Comparison of ENCODE assay signal across 9 mouse cellular contexts in the genomic region with DNA sequence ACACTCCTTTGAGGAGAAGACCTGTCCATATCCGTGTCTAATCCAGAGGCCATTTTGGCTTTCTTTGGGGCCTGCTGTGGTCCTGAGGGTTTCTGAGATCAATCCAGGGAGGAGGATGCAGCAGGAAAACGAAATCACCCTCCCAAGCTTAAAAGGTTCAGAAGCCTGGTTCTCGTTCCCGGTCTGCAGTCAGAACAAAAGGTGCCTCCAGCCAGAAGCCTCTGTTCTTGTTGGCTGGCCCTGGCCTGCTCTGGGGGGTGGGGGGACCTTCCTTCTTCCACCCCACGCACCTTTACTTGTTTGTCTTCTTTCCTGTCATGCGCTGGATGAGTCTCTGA. TPM values are rescaled to one million over a fixed set of nuclear protein-coding genes. Genes with fewer than 3 reads are reported as not detected.
DNase-seq lines count a peak whose midpoint lies in the region; ATAC-seq lines count a peak whose summit lies in the region.
"Had no signal": no experiment of that assay in that cellular context is flagged by ENCODE, and none has a peak within 500 bp of the region (broad histone marks: within the 10 kb centered on the region; RNA-seq: fewer than 3 reads in every experiment).

No protein-coding gene starts in this region.

- no peak for ATAC-seq in kidney, embryonic 16.5 days (ENCODE audit: low FRiP score, low TSS enrichment)
- peak; percentile 35; the same call in 1 of the 2 replicates for ATAC-seq in forebrain, embryonic 11.5 days (replicated peaks; ENCODE audit: low FRiP score)
- no peak; the same call in 1 of the 2 replicates for ATAC-seq in intestine, embryonic 14.5 days (replicated peaks; ENCODE audit: low FRiP score, low TSS enrichment, low read depth)
- ATAC-seq in neural tube, embryonic 13.5 days (ENCODE audit: low read depth) = peak; percentile 42; the same call in 1 of the 2 replicates

- no peaks in the 10 kb centered on the region for H3K27me3 ChIP-seq in kidney, embryonic 16.5 days (ENCODE audit: insufficient read depth, low read length)
- no peaks in the 10 kb centered on the region for H3K27me3 ChIP-seq in forebrain, embryonic 11.5 days (ENCODE audit: control insufficient read depth, insufficient read depth, low read length)
- no peaks in the 10 kb centered on the region for H3K27me3 ChIP-seq in intestine, embryonic 14.5 days (replicated peaks; ENCODE audit: control insufficient read depth, insufficient read depth, low read length)
- H3K27me3 ChIP-seq in neural tube, embryonic 13.5 days = no peaks in the 10 kb centered on the region
- H3K27me3 ChIP-seq: liver, embryonic 15.5 days had no signal

- H3K9ac ChIP-seq in kidney, embryonic 16.5 days (replicated peaks; ENCODE audit: low read length) = peak overlapping the region; percentile 37
- H3K9ac ChIP-seq in forebrain, embryonic 11.5 days (ENCODE audit: low read length) = peak overlapping the region; percentile 23; the same call in 1 of the 2 replicates
- H3K9ac ChIP-seq in intestine, embryonic 14.5 days (ENCODE audit: low read length) = no peak overlapping the region
- peak overlapping the region; percentile 48; the same call in 1 of the 2 replicates for H3K9ac ChIP-seq in neural tube, embryonic 13.5 days
- H3K9ac ChIP-seq: liver, embryonic 15.5 days had no signal

- intact Hi-C loops in gastrocnemius, postnatal 36 days (cut with DNase I) = no loop called here

- no peak for DNase-seq in kidney, postnatal 4 days
- no peak for DNase-seq in forebrain, embryonic 11.5 days (ENCODE audit: low spot score)
- DNase-seq in intestine, embryonic 14.5 days (ENCODE audit: low spot score) = no peak
- DNase-seq in gastrocnemius, postnatal 36 days = no peak
- no peak for DNase-seq in urinary bladder, postnatal 10 days (ENCODE audit: low spot score)
- DNase-seq in right cerebral cortex, postnatal 10 days (ENCODE audit: low spot score in 2 of 2) = no peak

- peaks cover 10% of the 10 kb centered on the region for H3K4me1 ChIP-seq in kidney, embryonic 16.5 days (ENCODE audit: insufficient read depth, low read length)
- peaks cover 4% of the 10 kb centered on the region; the same call in 1 of the 2 replicates for H3K4me1 ChIP-seq in forebrain, embryonic 11.5 days (replicated peaks; ENCODE audit: control insufficient read depth, insufficient read depth, low read length)
- peaks cover 11% of the 10 kb centered on the region; the same call in 1 of the 2 replicates for H3K4me1 ChIP-seq in intestine, embryonic 14.5 days (replicated peaks; ENCODE audit: control insufficient read depth, insufficient read depth, low read length)
- peaks cover 16% of the 10 kb centered on the region for H3K4me1 ChIP-seq in neural tube, embryonic 13.5 days (replicated peaks)

- H3K36me3 ChIP-seq in kidney, embryonic 16.5 days (ENCODE audit: insufficient read depth, low read length) = peaks cover 18% of the 10 kb centered on the region
- no peaks in the 10 kb centered on the region; the same call in 1 of the 2 replicates for H3K36me3 ChIP-seq in forebrain, embryonic 11.5 days (ENCODE audit: control insufficient read depth, insufficient read depth, low read length)
- peaks cover 18% of the 10 kb centered on the region for H3K36me3 ChIP-seq in intestine, embryonic 14.5 days (ENCODE audit: control insufficient read depth, insufficient read depth, low read length)
- peaks cover 16% of the 10 kb centered on the region for H3K36me3 ChIP-seq in neural tube, embryonic 13.5 days

- no peak overlapping the region for H3K27ac ChIP-seq in kidney, embryonic 16.5 days (ENCODE audit: low read length)
- H3K27ac ChIP-seq in forebrain, embryonic 11.5 days (ENCODE audit: low read depth, low read length) = no peak overlapping the region
- H3K27ac ChIP-seq in intestine, embryonic 14.5 days (ENCODE audit: low read depth) = no peak overlapping the region
- no peak overlapping the region; the same call in 1 of the 2 replicates for H3K27ac ChIP-seq in neural tube, embryonic 13.5 days (replicated peaks)
- H3K27ac ChIP-seq: liver, embryonic 15.5 days had no signal

- peaks cover 14% of the 10 kb centered on the region; the same call in 1 of the 2 replicates for H3K9me3 ChIP-seq in kidney, embryonic 16.5 days (ENCODE audit: low read length)
- H3K9me3 ChIP-seq in forebrain, embryonic 11.5 days (ENCODE audit: control insufficient read depth, low read length) = no peaks in the 10 kb centered on the region; the same call in 1 of the 2 replicates
- H3K9me3 ChIP-seq in intestine, embryonic 14.5 days (ENCODE audit: control insufficient read depth, low read length) = no peaks in the 10 kb centered on the region
- peaks cover 10% of the 10 kb centered on the region for H3K9me3 ChIP-seq in neural tube, embryonic 13.5 days
- H3K9me3 ChIP-seq: liver, embryonic 15.5 days had no signal

- H3K4me2 ChIP-seq in kidney, embryonic 16.5 days (replicated peaks; ENCODE audit: low read depth, low read length) = peak overlapping the region; percentile 39
- H3K4me2 ChIP-seq in forebrain, embryonic 11.5 days (ENCODE audit: low read depth, low read length, severe bottlenecking) = peak overlapping the region; percentile 33
- peak overlapping the region; percentile 31 for H3K4me2 ChIP-seq in intestine, embryonic 14.5 days (ENCODE audit: low read length)
- peak overlapping the region; percentile 39 for H3K4me2 ChIP-seq in neural tube, embryonic 13.5 days
- H3K4me2 ChIP-seq: liver, embryonic 15.5 days had no signal

- H3K4me3 ChIP-seq in kidney, embryonic 16.5 days (ENCODE audit: low read length) = no peak overlapping the region
- H3K4me3 ChIP-seq in forebrain, embryonic 11.5 days (ENCODE audit: low read depth, low read length) = no peak overlapping the region
- no peak overlapping the region for H3K4me3 ChIP-seq in intestine, embryonic 14.5 days (ENCODE audit: low read depth, low read length)
- no peak overlapping the region for H3K4me3 ChIP-seq in neural tube, embryonic 13.5 days
- H3K4me3 ChIP-seq: liver, embryonic 15.5 days had no signal

- 39% methylated on average over 6 of the region's 6 CpGs for WGBS in kidney, embryonic 16.5 days
- 19% methylated on average over 6 of the region's 6 CpGs for WGBS in forebrain, embryonic 11.5 days
- WGBS in intestine, embryonic 14.5 days = 35% methylated on average over 6 of the region's 6 CpGs
- 25% methylated on average over 6 of the region's 6 CpGs for WGBS in neural tube, embryonic 13.5 days

RNA-seq across cellular contexts. Expression of gene Npepl1, which starts 17.2 kb away (rescaled TPM):
- 50.5 and 51.9 TPM in 2 replicates for polyA plus RNA-seq in kidney, embryonic 16.5 days (2015; fragmentation: Nextera tagmentation; extraction: Ambion mirVana)
- 31.2 and 31.5 TPM in 2 replicates for polyA plus RNA-seq in forebrain, embryonic 11.5 days (2014; fragmentation: Nextera tagmentation; extraction: Ambion mirVana)
- 55.6 and 59.9 TPM in 2 replicates for polyA plus RNA-seq in intestine, embryonic 14.5 days (2014; fragmentation: Nextera tagmentation; extraction: Ambion mirVana)
- polyA plus RNA-seq in neural tube, embryonic 13.5 days (2015; fragmentation: Nextera tagmentation; extraction: Ambion mirVana) = 18.0 and 18.1 TPM in 2 replicates
- 10 to 100 TPM; 59.7 to 70.6 TPM for total RNA-seq in gastrocnemius, postnatal 36 days (2021)

RNA-seq across cellular contexts. Expression of gene Stx16, which starts 51.2 kb away (rescaled TPM):
- 11.8 TPM in 2 replicates for polyA plus RNA-seq in kidney, embryonic 16.5 days (2015; fragmentation: Nextera tagmentation; extraction: Ambion mirVana)
- 9.4 and 10.7 TPM in 2 replicates for polyA plus RNA-seq in forebrain, embryonic 11.5 days (2014; fragmentation: Nextera tagmentation; extraction: Ambion mirVana)
- polyA plus RNA-seq in intestine, embryonic 14.5 days (2014; fragmentation: Nextera tagmentation; extraction: Ambion mirVana) = 9.2 and 10.0 TPM in 2 replicates
- 10.6 and 11.6 TPM in 2 replicates for polyA plus RNA-seq in neural tube, embryonic 13.5 days (2015; fragmentation: Nextera tagmentation; extraction: Ambion mirVana)
- 10 to 100 TPM; 17.5 to 17.8 TPM for total RNA-seq in gastrocnemius, postnatal 36 days (2021)

Comparison
In these comparisons a context has a peak if more than half of its experiments do, and no peak if none do; other contexts are left out.
1. ATAC-seq: peak in forebrain, embryonic 11.5 days (single experiment) and neural tube, embryonic 13.5 days (single experiment); none in kidney, embryonic 16.5 days (single experiment) and intestine, embryonic 14.5 days (single experiment).
2. Peak in every context shown above with its lines, with median percentiles within 50 percentile points of each other: H3K4me2 ChIP-seq.